Mouse (Mus musculus) kidney, postnatal 0 days (tissue): ENCODE results near the gene Wdr25. TPM values are rescaled to one million over a fixed set of nuclear protein-coding genes. Genes with fewer than 3 reads are reported as not detected.
A peak's percentile ranks its signal among the peaks of the same experiment; 100 is the strongest.

ENCODE experiments used
- ATAC-seq: fragments of 200-750 bp; cut with Nextera tagmentation; replicated peaks from 2 replicates; pipeline ENCODE4 v1.8.0; 2017; ENCODE audit warnings: low read depth, moderate number of reproducible peaks, moderate TSS enrichment, moderate library complexity; ENCODE audit not compliant: low FRiP score
- DNase-seq: peaks from one replicate; pipeline ENCODE4 v3.0.0-alpha.2; 2016; ENCODE audit warnings: low spot score
- H3K27ac ChIP-seq: fragments of 300-500 bp; sonication (generic); 2 replicates; pipeline ENCODE4 v1.5.1; 2014; ENCODE audit warnings: mild to moderate bottlenecking
- H3K27me3 ChIP-seq: fragments of 300-500 bp; sonication (generic); 2 replicates; pipeline ENCODE4 v1.6.1; 2014; ENCODE audit warnings: low read length, mixed read lengths; ENCODE audit not compliant: insufficient read depth
- H3K36me3 ChIP-seq: fragments of 300-500 bp; sonication (generic); 2 replicates; pipeline ENCODE4 v1.6.1; 2014; ENCODE audit warnings: low read length, mixed read lengths; ENCODE audit not compliant: insufficient read depth
- H3K4me1 ChIP-seq: fragments of 300-500 bp; sonication (generic); replicated peaks from 2 replicates; pipeline ENCODE4 v1.6.1; 2014; ENCODE audit warnings: antibody characterized with exemption, low read length, mixed read lengths; ENCODE audit not compliant: insufficient read depth
- H3K4me2 ChIP-seq: fragments of 300-500 bp; sonication (generic); 2 replicates; pipeline ENCODE4 v1.6.1; 2014; ENCODE audit warnings: mild to moderate bottlenecking, low read length, moderate library complexity, mixed read lengths
- H3K4me3 ChIP-seq: fragments of 300-500 bp; sonication (generic); replicated peaks from 2 replicates; pipeline ENCODE4 v1.5.1; 2014; ENCODE audit warnings: low read depth, low read length
- H3K9ac ChIP-seq: fragments of 300-500 bp; sonication (generic); 2 replicates; pipeline ENCODE4 v1.6.1; 2014; ENCODE audit warnings: low read depth, low read length
- H3K9me3 ChIP-seq: fragments of 300-500 bp; sonication (generic); replicated peaks from 2 replicates; pipeline ENCODE4 v1.6.1; 2016; ENCODE audit warnings: low read length, inconsistent platforms, mixed read lengths
- CTCF ChIP-seq: IDR thresholded peaks from 2 replicates; pipeline ENCODE4 v1.5.1; 2016; ENCODE audit warnings: antibody characterized with exemption, low read depth, mild to moderate bottlenecking, moderate library complexity
- WGBS: fragments of 180-500 bp; shearing (Covaris S2); extraction: QIAGEN DNeasy Blood & Tissue Kit; methylation state at CpG from one replicate; pipeline ENCODE4 v1.1.7; 2014; 5-methylcytosine and 5-hydroxymethylcytosine counted together
- polyA plus RNA-seq: library from polyadenylated mRNA; unstranded; fragments of >200 nt; fragmentation: Nextera tagmentation; extraction: Ambion mirVana; gene quantifications from 2 replicates; pipeline ENCODE4 v1.2.1, GENCODE M21; 2015

Gene Wdr25
- polyA plus RNA-seq, 1 experiment from 2014 or later: 5.3 TPM

GRCm38 (mm10) chr12:108914198-108914597 is 20.8 kb downstream of the Wdr25 start:
- H3K27ac ChIP-seq: no peak overlapping the region
- peaks cover 12% of the 10 kb centered on the region; the same call in 1 of the 2 replicates for H3K4me1 ChIP-seq
- 63% methylated on average over 3 of the region's 3 CpGs for whole genome bisulfite sequencing
- TF ChIP-seq CTCF: no peak
- no peaks in the 10 kb centered on the region for H3K27me3 ChIP-seq
- no peaks in the 10 kb centered on the region for H3K36me3 ChIP-seq
- no peak overlapping the region for H3K4me3 ChIP-seq
- no peaks in the 10 kb centered on the region for H3K9me3 ChIP-seq
- ATAC-seq (no peak), DNase-seq (no peak)
- H3K9ac ChIP-seq: no peak overlapping the region
- H3K4me2 ChIP-seq: no peak overlapping the region

- TF ChIP-seq CTCF: no peak
- H3K4me2 ChIP-seq: no peak overlapping the region
- ATAC-seq: no peak
Measured at GRCm38 (mm10) chr12:108914709-108915340, 21.4 kb downstream of the Wdr25 start.

GRCm38 (mm10) chr12:108915893-108916292 is 22.5 kb downstream of the Wdr25 start:
- H3K4me1 ChIP-seq: peaks cover 10% of the 10 kb centered on the region; the same call in 1 of the 2 replicates

More at GRCm38 (mm10) chr12:108914709-108915340, 21.4 kb downstream of the Wdr25 start:
- no peak overlapping the region for H3K4me3 ChIP-seq
- H3K27ac ChIP-seq: no peak overlapping the region
- WGBS: 15% methylated on average over 12 of the region's 12 CpGs
- no peaks in the 10 kb centered on the region for H3K9me3 ChIP-seq
- peak; percentile 79 for DNase-seq
- H3K36me3 ChIP-seq: no peaks in the 10 kb centered on the region
- peaks cover 12% of the 10 kb centered on the region; the same call in 1 of the 2 replicates for H3K4me1 ChIP-seq
- H3K27me3 ChIP-seq: no peaks in the 10 kb centered on the region
- no peak overlapping the region for H3K9ac ChIP-seq

GRCm38 (mm10) chr12:108916447-108917042 is 23.1 kb downstream of the Wdr25 start:
- Histone ChIP-seq H3K4me2 (no peak overlapping the region), H3K4me1 (peaks cover 10% of the 10 kb centered on the region; the same call in 1 of the 2 replicates), H3K27me3 (no peaks in the 10 kb centered on the region), H3K36me3 (no peaks in the 10 kb centered on the region), H3K4me3 (no peak overlapping the region), H3K9me3 (no peaks in the 10 kb centered on the region), H3K27ac (no peak overlapping the region), H3K9ac (no peak overlapping the region)
- ATAC-seq (no peak), DNase-seq (no peak)
- WGBS: 80% methylated on average over 7 of the region's 7 CpGs
- no peak for TF ChIP-seq CTCF

More at GRCm38 (mm10) chr12:108915893-108916292, 22.5 kb downstream of the Wdr25 start:
- H3K4me2 ChIP-seq: no peak overlapping the region
- no peaks in the 10 kb centered on the region for H3K9me3 ChIP-seq
- no peaks in the 10 kb centered on the region for H3K27me3 ChIP-seq
- TF ChIP-seq CTCF: no peak
- DNase-seq (peak; percentile 92), ATAC-seq (peak; percentile 53; the same call in 1 of the 2 replicates)
- no peak overlapping the region for H3K9ac ChIP-seq
- H3K4me3 ChIP-seq: no peak overlapping the region
- no peaks in the 10 kb centered on the region for H3K36me3 ChIP-seq
- 29% methylated on average over 6 of the region's 6 CpGs for WGBS
- no peak overlapping the region for H3K27ac ChIP-seq

GRCm38 (mm10) chr12:108917509-108917908 is 24.1 kb downstream of the Wdr25 start:
- Histone ChIP-seq H3K9me3 (no peaks in the 10 kb centered on the region), H3K4me1 (peaks cover 10% of the 10 kb centered on the region; the same call in 1 of the 2 replicates), H3K9ac (no peak overlapping the region), H3K27ac (no peak overlapping the region), H3K36me3 (no peaks in the 10 kb centered on the region), H3K4me3 (no peak overlapping the region), H3K27me3 (no peaks in the 10 kb centered on the region), H3K4me2 (no peak overlapping the region)
- no peak for TF ChIP-seq CTCF
- ATAC-seq (no peak), DNase-seq (no peak)
- 65% methylated on average over 9 of the region's 9 CpGs for WGBS

- TF ChIP-seq CTCF: no peak
- H3K9me3 ChIP-seq: no peaks in the 10 kb centered on the region
- ATAC-seq (no peak), DNase-seq (no peak)
- no peak overlapping the region for H3K9ac ChIP-seq
- WGBS: 54% methylated on average over 4 of the region's 4 CpGs
- H3K27ac ChIP-seq: no peak overlapping the region
- H3K4me3 ChIP-seq: no peak overlapping the region
- no peaks in the 10 kb centered on the region for H3K27me3 ChIP-seq
- no peaks in the 10 kb centered on the region for H3K36me3 ChIP-seq
- H3K4me2 ChIP-seq: no peak overlapping the region
- peaks cover 6% of the 10 kb centered on the region; the same call in 1 of the 2 replicates for H3K4me1 ChIP-seq
Measured at GRCm38 (mm10) chr12:108918753-108919152, 25.3 kb downstream of the Wdr25 start.
